Mouse (Mus musculus): ENCODE measurements around the gene Enho. TPM values are rescaled to one million over a fixed set of nuclear protein-coding genes. Genes with fewer than 3 reads are reported as not detected.
"Not testable (repeated sequence)": the region's sequence is repeated elsewhere in the genome, so short reads cannot be mapped to it uniquely, and the experiment has no call there.

Enho gene
- total RNA-seq (2021) = 10 to 100 TPM in 1 of 2 experiments, 1 to 10 TPM in 1; 8.6 to 15.3 TPM
- long read RNA-seq, experiment 1, transcript Enho-201 (2 exons, 1,269 nt) = major isoform, 31 of 31 reads
- long read RNA-seq, experiment 1, partial matches to known transcripts = 0 of 31 reads
- long read RNA-seq, experiment 1, other reads (novel, unspliced or antisense) = 0 of 31 reads
- long read RNA-seq, experiment 2, transcript Enho-201 (2 exons, 1,269 nt) = major isoform, 5 of 7 reads
- long read RNA-seq, experiment 2, partial matches to known transcripts = 0 of 7 reads
- long read RNA-seq, experiment 2, other reads (novel, unspliced or antisense) = 2 of 7 reads

- DNase-seq (ENCODE audit: low spot score) = peak; percentile 95
Measured at GRCm38 (mm10) chr4:41639913-41640507, at the start of gene Enho. Enho (minus strand) TSS chr4:41640324.

GRCm38 (mm10) chr4:41688562-41688961 lies 48.4 kb upstream of the Enho start:
- DNase-seq (ENCODE audit: low spot score) = not testable (repeated sequence)

GRCm38 (mm10) chr4:41685882-41686492 lies 45.9 kb upstream of the Enho start:
- DNase-seq (ENCODE audit: low spot score) = not testable (repeated sequence)

- not testable (repeated sequence) for DNase-seq (ENCODE audit: low spot score)
Measured at GRCm38 (mm10) chr4:41684931-41685453, 44.9 kb upstream of the Enho start.

- DNase-seq (ENCODE audit: low spot score) = not testable (repeated sequence)
Measured at GRCm38 (mm10) chr4:41684131-41684930, 44.2 kb upstream of the Enho start.

GRCm38 (mm10) chr4:41683303-41683702 lies 43.2 kb upstream of the Enho start:
- not testable (repeated sequence) for DNase-seq (ENCODE audit: low spot score)

GRCm38 (mm10) chr4:41682789-41683188 lies 42.7 kb upstream of the Enho start:
- DNase-seq (ENCODE audit: low spot score) = no peak

- DNase-seq (ENCODE audit: low spot score) = no peak
Measured at GRCm38 (mm10) chr4:41681947-41682346, 41.8 kb upstream of the Enho start.

- no peak for DNase-seq (ENCODE audit: low spot score)
Measured at GRCm38 (mm10) chr4:41681176-41681575, 41.1 kb upstream of the Enho start.

GRCm38 (mm10) chr4:41679291-41679690 lies 39.2 kb upstream of the Enho start:
- no peak for DNase-seq (ENCODE audit: low spot score)

- DNase-seq (ENCODE audit: low spot score) = no peak
Measured at GRCm38 (mm10) chr4:41678863-41679262, 38.7 kb upstream of the Enho start.

- no peak for DNase-seq (ENCODE audit: low spot score)
Measured at GRCm38 (mm10) chr4:41677006-41677629, 37.0 kb upstream of the Enho start.

- DNase-seq (ENCODE audit: low spot score) = no peak
Measured at GRCm38 (mm10) chr4:41676248-41677005, 36.3 kb upstream of the Enho start.

- DNase-seq (ENCODE audit: low spot score) = no peak
Measured at GRCm38 (mm10) chr4:41673186-41673585, 33.1 kb upstream of the Enho start.

- no peak for DNase-seq (ENCODE audit: low spot score)
Measured at GRCm38 (mm10) chr4:41672522-41672963, 32.4 kb upstream of the Enho start.

- no peak for DNase-seq (ENCODE audit: low spot score)
Measured at GRCm38 (mm10) chr4:41671963-41672480, 31.9 kb upstream of the Enho start.

GRCm38 (mm10) chr4:41671500-41671899 lies 31.4 kb upstream of the Enho start:
- DNase-seq (ENCODE audit: low spot score) = no peak

- no peak for DNase-seq (ENCODE audit: low spot score)
Measured at GRCm38 (mm10) chr4:41670836-41671235, 30.7 kb upstream of the Enho start.

GRCm38 (mm10) chr4:41666646-41667045 lies 26.5 kb upstream of the Enho start:
- DNase-seq (ENCODE audit: low spot score) = peak; percentile 60
